Mouse (Mus musculus): ENCODE results near the gene Fezf1. TPM values are rescaled to one million over a fixed set of nuclear protein-coding genes. Genes with fewer than 3 reads are reported as not detected.

The Fezf1 gene
- polyA plus RNA-seq, 1 experiment from 2014 or later: not detected

DNA sequence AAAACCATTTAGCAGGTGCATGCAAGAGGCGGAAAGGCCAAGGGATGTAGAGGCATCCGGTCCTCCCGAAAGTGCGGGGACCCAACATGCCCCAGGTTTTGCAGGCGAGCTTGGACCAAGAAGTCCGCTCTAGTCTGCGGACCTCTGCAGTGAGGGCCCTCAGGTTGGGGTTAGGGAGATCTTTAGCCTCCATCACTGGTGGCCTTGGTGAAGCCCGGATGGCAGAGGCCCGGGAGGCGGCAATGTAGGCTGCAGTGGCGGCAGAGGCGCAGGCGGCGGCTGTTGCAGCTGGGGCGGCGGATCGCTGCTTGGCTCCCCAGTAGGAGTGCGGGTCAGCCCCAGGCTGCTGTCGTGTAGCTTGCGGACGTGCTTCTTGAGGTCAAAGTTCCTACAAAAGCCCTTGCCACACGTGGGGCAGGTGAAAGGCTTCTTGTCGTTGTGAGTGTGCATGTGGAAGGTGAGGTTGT lies 2.6 kb downstream of the Fezf1 start:
- no peak overlapping the region for H3K4me2 ChIP-seq (replicated peaks; ENCODE audit: low read depth, low read length)
- no peaks in the 10 kb centered on the region for H3K4me1 ChIP-seq (ENCODE audit: insufficient read depth, low read depth, low read length)
- no peak for ATAC-seq
- no peaks in the 10 kb centered on the region for H3K36me3 ChIP-seq (ENCODE audit: insufficient read depth, low read length)
- 2% methylated on average over 23 of the region's 23 CpGs for WGBS
- no peaks in the 10 kb centered on the region for H3K9me3 ChIP-seq (ENCODE audit: low read length)
- TF ChIP-seq CTCF (IDR thresholded peaks at IDR 0.05): no peak
- no peak for TF ChIP-seq EP300 (IDR thresholded peaks at IDR 0.05)
- no peak for DNase-seq (ENCODE audit: low spot score)
- no peak overlapping the region for H3K4me3 ChIP-seq (ENCODE audit: low read depth, low read length)
- H3K9ac ChIP-seq (replicated peaks; ENCODE audit: low read depth): no peak overlapping the region
- H3K27ac ChIP-seq (ENCODE audit: low read length): no peak overlapping the region
- peaks cover 69% of the 10 kb centered on the region for H3K27me3 ChIP-seq (replicated peaks; ENCODE audit: insufficient read depth, low read length)

GRCm38 (mm10) chr6:23245121-23245520 lies 3.0 kb downstream of the Fezf1 start:
- Histone ChIP-seq H3K9me3 (ENCODE audit: low read length) (no peaks in the 10 kb centered on the region), H3K4me2 (replicated peaks; ENCODE audit: low read depth, low read length) (no peak overlapping the region), H3K9ac (replicated peaks; ENCODE audit: low read depth) (no peak overlapping the region), H3K4me1 (ENCODE audit: insufficient read depth, low read depth, low read length) (no peaks in the 10 kb centered on the region), H3K36me3 (ENCODE audit: insufficient read depth, low read length) (no peaks in the 10 kb centered on the region), H3K27ac (ENCODE audit: low read length) (no peak overlapping the region), H3K27me3 (replicated peaks; ENCODE audit: insufficient read depth, low read length) (peaks cover 64% of the 10 kb centered on the region), H3K4me3 (ENCODE audit: low read depth, low read length) (no peak overlapping the region)
- ATAC-seq (no peak), DNase-seq (ENCODE audit: low spot score) (no peak)
- WGBS: 20% methylated on average over 9 of the region's 9 CpGs
- TF ChIP-seq EP300 (IDR thresholded peaks at IDR 0.05): no peak
- TF ChIP-seq CTCF (IDR thresholded peaks at IDR 0.05): no peak

DNA sequence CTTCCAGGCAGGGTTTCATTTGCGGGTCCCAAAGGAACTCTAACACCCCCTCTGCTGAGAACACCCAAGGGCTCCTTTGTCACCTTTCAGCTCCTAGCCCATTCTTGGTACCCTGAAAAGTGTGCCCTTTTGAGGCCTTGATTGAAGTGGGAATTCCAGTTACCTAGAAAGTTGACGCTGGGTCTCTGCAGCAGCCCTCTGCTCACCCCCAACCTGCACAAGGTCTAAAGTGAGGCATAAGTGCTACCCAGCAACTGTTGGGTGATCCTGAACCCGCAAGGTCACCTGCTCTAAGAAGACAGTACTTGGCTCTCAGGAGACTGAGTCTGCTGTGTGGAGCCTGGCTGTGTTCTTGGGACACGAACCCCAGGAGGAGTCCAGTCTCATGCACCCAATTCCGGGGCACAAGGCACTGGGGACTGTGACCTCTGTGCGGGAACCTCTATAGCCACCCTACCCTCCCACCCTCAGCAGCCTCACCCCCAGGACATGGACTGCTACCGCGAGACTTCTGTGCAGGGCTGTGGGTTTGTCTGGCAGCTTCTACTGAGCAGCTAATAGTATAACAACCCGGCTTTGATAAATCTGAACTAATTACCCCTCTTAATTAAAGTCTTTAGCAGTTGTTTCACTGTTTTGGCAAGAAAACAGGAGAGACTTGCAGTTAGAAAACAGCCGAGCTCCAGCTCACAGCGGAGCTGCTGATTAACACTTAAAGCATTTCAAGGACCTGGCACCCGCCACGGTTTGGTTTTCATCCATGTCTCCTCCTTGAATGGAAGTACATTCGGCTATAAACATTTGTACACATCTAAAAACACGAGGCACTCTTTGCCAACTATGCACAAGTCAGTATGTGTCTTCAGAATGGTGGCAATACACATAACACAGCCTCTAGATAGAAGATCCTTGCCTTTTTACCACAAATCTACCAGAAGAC lies 4.1 kb downstream of the Fezf1 start:
- H3K27me3 ChIP-seq (replicated peaks; ENCODE audit: insufficient read depth, low read length): peaks cover 54% of the 10 kb centered on the region

GRCm38 (mm10) chr6:23211499-23211898 lies 36.7 kb downstream of the Fezf1 start:
- no peaks in the 10 kb centered on the region for H3K27me3 ChIP-seq (replicated peaks; ENCODE audit: insufficient read depth, low read length)
- no peaks in the 10 kb centered on the region for H3K4me1 ChIP-seq (ENCODE audit: insufficient read depth, low read depth, low read length)
- no peaks in the 10 kb centered on the region for H3K36me3 ChIP-seq (ENCODE audit: insufficient read depth, low read length)
- H3K9me3 ChIP-seq (ENCODE audit: low read length): no peaks in the 10 kb centered on the region
- TF ChIP-seq EP300 (IDR thresholded peaks at IDR 0.05): no peak
- no peak for TF ChIP-seq CTCF (IDR thresholded peaks at IDR 0.05)
- H3K4me2 ChIP-seq (replicated peaks; ENCODE audit: low read depth, low read length): no peak overlapping the region
- H3K9ac ChIP-seq (replicated peaks; ENCODE audit: low read depth): no peak overlapping the region
- H3K27ac ChIP-seq (ENCODE audit: low read length): no peak overlapping the region
- H3K4me3 ChIP-seq (ENCODE audit: low read depth, low read length): no peak overlapping the region
- ATAC-seq: no peak
- 39% methylated on average over 3 of the region's 3 CpGs for WGBS
- DNase-seq (ENCODE audit: low spot score): peak; percentile 5

More for the DNA sequence above, 4.1 kb downstream of the Fezf1 start:
- Histone ChIP-seq H3K4me1 (ENCODE audit: insufficient read depth, low read depth, low read length) (no peaks in the 10 kb centered on the region), H3K9ac (replicated peaks; ENCODE audit: low read depth) (no peak overlapping the region), H3K4me2 (replicated peaks; ENCODE audit: low read depth, low read length) (no peak overlapping the region), H3K36me3 (ENCODE audit: insufficient read depth, low read length) (no peaks in the 10 kb centered on the region), H3K27ac (ENCODE audit: low read length) (no peak overlapping the region), H3K9me3 (ENCODE audit: low read length) (no peaks in the 10 kb centered on the region), H3K4me3 (ENCODE audit: low read depth, low read length) (no peak overlapping the region)
- DNase-seq (ENCODE audit: low spot score) (peak; percentile 24), ATAC-seq (no peak)
- 1% methylated on average over 15 of the region's 15 CpGs for WGBS
- no peak for TF ChIP-seq EP300 (IDR thresholded peaks at IDR 0.05)

DNA sequence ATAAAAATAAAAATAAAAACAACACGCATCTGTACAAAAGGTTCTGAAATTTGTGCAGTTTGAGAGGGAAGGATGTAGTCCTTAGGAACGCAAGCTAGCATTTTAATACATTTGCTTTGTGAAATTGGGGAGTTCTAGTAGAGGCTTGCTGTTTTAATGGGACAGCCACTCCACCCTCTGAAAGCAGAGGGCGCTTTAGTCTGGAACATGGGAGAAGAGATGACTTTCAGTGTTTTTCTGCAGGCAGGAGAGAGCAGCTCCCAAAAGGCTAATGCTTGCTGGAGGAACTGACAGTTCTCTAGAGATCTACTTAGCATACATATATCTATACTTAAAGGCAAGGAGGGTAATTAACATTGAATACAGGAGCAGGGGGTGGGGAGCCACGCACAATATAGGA lies 40.4 kb downstream of the Fezf1 start:
- no peaks in the 10 kb centered on the region for H3K36me3 ChIP-seq (ENCODE audit: insufficient read depth, low read length)
- 67% methylated on average over 4 of the region's 4 CpGs for WGBS
- ATAC-seq (no peak), DNase-seq (ENCODE audit: low spot score) (no peak)
- no peaks in the 10 kb centered on the region for H3K9me3 ChIP-seq (ENCODE audit: low read length)
- no peak overlapping the region for H3K4me3 ChIP-seq (ENCODE audit: low read depth, low read length)
- no peaks in the 10 kb centered on the region for H3K27me3 ChIP-seq (replicated peaks; ENCODE audit: insufficient read depth, low read length)
- TF ChIP-seq CTCF (IDR thresholded peaks at IDR 0.05) (peak; percentile 30), EP300 (IDR thresholded peaks at IDR 0.05) (no peak)
- H3K4me2 ChIP-seq (replicated peaks; ENCODE audit: low read depth, low read length): no peak overlapping the region
- H3K4me1 ChIP-seq (ENCODE audit: insufficient read depth, low read depth, low read length): no peaks in the 10 kb centered on the region
- no peak overlapping the region for H3K27ac ChIP-seq (ENCODE audit: low read length)
- H3K9ac ChIP-seq (replicated peaks; ENCODE audit: low read depth): no peak overlapping the region

DNA sequence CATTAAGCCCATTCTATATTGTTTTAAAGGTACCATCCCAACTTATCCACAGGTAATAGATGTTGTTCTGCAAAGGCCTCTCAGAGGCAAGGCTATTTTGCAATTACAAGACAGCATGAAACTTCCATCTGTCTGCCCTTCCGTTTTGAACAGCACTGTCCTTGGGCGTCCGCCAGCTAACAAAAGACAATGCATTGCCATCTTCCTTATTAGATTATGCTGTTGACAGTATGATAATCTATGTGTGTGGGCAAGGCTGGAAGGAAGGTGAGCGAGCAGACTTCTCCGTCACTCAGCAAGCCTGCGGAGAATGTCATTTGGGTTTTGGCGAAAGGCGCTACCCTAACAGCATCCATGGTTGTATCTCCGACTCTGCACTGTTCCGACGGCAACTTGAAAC lies 45.5 kb downstream of the Fezf1 start:
- Histone ChIP-seq H3K4me1 (ENCODE audit: insufficient read depth, low read depth, low read length) (no peaks in the 10 kb centered on the region), H3K36me3 (ENCODE audit: insufficient read depth, low read length) (no peaks in the 10 kb centered on the region), H3K27me3 (replicated peaks; ENCODE audit: insufficient read depth, low read length) (no peaks in the 10 kb centered on the region), H3K27ac (ENCODE audit: low read length) (no peak overlapping the region), H3K4me3 (ENCODE audit: low read depth, low read length) (no peak overlapping the region), H3K9ac (replicated peaks; ENCODE audit: low read depth) (no peak overlapping the region), H3K9me3 (ENCODE audit: low read length) (no peaks in the 10 kb centered on the region), H3K4me2 (replicated peaks; ENCODE audit: low read depth, low read length) (no peak overlapping the region)
- TF ChIP-seq CTCF (IDR thresholded peaks at IDR 0.05): no peak
- no peak for TF ChIP-seq EP300 (IDR thresholded peaks at IDR 0.05)
- DNase-seq (ENCODE audit: low spot score) (no peak), ATAC-seq (no peak)
- 48% methylated on average over 11 of the region's 11 CpGs for WGBS

Other genes with a start within 250 kb of the Fezf1 start
- gene Aass, start 115.4 kb downstream of the Fezf1 start, polyA plus RNA-seq (2015; fragmentation: Nextera tagmentation; extraction: Ambion mirVana): 1.8 and 1.9 TPM in 2 replicates

Data from lung, postnatal 0 days (tissue).